Mouse (Mus musculus) heart, adult 9 months (tissue): ENCODE results near the gene Spx.

ENCODE experiments used
- DNase-seq, 2 experiments: peaks; one replicate each; pipeline ENCODE4 v3.0.0; 2022; ENCODE audit warnings: low spot score in 2 of 2

Gene Spx

DNA sequence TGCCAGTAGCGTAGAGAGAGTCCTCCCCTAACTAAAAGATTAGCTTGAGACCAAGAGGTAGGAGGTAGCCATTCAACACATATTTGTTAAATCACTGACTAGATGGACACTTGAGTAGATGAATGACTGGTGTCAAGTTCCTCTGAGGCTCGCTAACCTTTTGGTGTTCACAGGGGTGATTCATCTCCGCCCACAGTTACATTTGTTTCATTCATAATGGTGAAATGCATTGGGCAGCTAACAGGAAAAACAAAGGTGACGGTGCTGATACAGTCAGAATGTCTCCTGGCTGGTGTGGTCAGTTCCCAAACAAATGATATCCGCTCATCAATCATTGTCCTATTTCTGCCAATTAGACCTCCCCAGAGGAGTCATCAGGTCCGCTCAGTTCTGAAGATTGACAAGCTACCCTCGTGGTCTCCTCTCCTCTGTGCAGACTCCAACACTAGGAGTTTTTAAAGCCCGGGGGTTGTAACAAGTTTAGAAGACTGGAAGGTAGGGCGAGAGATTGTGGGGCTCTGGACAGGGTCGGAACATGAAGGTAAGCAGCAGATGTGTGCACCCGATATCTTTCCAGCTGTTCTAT lies at the start of gene Spx:
Spx (plus strand) TSS at position 536 of the 586 bp plus-strand sequence.
- DNase-seq = no peak

DNA sequence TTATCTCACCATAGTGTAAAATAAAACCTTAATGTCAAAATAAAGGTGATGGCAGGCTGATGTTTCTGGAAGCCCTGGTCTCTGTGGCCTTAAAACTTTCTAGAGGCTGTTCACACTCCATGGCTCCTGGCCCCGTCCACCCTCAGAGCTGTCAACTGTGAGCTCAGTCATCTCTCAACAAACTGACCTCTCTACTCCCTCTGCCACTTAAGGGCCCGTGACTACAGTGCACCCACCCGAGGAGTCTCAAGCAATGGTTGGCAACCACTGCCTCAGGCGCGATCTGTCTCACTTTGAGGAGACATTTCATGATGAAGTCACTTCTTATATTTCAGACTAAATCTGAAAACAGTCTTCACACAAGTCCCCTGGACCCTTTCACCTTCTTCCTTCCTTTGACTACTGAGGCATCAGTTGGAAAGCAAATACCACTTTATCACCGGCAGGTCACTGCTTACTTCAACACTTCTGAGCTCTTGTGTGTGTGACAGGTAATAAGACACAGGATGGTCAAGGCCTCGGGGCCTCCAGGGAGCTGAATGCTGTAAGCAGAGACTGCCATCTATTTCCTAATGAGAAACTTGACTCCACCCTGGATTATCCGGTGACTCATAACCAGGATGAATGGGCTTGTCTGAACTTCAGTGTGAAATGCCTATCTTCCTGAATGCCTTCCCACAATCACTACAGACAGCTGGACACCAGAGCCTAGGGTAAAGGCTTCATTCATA lies 47.3 kb upstream of the Spx start:
- no peak for DNase-seq

DNA sequence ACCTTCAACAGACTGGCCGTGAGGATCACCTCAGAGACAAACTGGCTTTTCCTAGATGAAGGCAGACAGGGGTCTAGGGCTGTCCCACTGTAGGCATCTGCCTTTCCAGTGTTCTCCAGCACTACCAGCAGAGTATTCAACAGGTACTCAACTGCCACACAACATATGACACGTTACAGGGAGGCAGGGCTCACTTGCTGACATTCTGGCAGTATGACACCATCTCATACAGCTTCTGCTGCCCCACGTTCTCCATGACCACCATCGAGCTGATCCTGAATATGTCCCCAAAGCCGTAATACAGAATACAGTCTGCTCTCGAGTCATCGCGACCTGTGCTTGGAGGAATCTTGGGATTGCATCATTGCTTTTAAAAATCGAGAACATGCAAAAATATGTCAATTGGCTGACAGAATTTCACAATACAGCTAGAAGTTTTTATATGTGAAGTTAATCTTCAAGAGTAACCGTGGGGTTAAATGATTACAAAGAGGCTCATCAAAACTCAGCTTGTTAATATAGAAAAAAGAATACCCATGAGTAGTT lies 46.7 kb upstream of the Spx start:
- no peak for DNase-seq

DNA sequence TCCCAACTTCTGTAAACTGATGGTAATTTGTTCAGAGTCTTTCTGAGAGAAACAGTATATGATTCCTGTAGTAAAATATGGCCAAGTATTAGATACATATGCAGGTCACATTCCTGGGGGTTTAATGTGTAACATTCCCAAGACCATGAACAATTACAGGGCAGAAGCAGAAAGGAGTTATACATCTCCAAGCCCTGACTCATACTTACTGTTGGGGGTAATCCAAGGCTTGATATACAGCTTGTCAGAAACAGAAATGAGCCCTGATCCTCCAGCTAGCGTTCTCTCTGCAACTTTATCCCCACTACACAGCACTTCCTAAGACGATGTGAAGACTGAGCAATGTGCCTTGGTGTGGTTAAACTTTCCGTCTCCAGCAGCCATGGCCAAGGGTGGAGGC lies 45.7 kb upstream of the Spx start:
- no peak for DNase-seq

DNA sequence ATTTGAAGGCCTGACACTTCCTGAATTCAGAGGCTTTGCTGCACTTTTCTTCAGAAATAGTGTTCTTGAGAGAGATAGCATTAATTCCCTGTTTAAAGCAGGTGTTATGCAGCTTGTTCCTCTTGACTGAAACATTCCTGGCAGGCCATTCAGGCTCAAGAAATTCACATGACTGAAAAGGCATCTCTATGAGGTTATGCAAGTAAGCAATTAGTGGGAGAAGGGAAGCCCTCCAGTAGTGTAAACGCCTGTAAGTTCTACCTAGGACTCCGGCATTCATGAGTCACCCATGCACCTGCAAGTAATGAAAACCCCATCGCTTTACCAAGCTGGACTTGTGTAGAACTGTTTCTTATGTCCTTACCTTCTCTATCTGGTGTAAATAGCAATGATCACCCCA lies 43.7 kb upstream of the Spx start:
- no peak for DNase-seq

DNA sequence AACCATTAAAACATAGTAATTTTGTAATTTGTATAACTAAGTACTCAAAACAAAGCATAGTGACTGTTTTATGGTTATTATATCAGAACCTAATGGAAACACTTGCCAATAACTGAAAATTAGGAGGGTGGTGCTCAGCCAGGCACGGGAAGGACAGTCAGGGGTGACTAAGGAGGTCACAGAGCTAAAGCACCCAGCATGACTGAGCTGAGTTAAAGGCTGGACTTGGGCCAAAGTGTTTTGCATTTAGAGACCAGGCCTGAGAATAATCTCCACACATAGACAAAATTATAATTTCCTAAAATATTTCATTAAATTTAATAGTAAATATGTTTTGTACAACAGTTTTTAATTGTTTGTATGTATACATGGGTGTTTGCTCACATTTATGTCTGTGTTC lies 36.2 kb upstream of the Spx start:
- DNase-seq = no peak

DNA sequence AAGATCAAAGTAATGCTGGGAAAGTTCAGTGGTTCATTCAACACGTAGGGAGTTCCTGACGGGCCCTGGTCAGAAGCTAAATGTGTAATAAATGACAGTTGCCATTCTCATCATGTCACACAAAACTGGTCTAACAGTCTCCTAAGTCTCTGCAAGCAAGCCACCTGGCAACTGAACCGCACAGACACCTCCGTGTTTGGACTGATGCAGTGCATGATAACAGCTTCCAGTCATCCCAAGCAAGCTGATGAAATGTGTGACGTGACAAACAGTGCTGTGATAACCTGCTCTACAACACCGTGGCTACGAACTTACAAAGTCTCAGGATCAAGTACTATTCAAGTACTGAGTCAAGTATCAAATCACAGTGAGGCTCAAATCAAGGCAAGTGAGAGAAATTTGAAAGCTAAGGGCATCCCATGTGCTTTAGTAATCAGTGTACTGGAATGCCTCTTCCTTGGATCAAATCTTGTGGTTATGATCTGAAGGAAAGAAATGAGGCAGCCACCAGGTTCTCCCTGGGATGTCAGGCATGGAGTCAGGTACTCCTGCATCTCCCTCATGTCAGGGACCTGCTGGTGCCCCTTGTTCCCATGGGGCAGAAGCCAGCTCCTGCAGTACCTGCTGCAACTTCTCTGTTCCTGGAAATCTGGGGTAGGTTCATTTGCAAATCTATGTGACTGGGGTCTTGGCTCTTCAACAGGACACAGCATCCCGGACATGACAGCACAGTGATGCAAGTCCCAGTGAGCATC lies 34.5 kb upstream of the Spx start:
- no peak for DNase-seq

DNA sequence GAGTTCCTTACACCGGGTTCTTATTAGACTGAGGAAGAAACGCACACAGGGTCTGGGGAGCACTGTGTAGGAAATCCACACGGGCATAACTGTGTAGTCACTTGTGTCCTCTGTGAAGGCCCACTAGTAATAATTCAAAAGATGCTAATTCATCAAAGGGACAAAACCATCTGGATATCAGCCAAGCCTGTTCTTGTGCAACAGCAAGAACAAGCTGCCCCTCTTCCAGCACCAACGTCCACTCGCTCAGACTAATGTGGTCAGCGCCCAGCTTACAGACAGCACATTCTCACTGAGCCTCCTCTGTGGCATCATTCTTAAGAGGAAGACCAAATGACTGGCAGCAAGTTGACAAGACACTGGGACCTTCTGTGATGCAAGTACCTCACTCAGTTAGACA lies 33.3 kb upstream of the Spx start:
- DNase-seq = no peak

DNA sequence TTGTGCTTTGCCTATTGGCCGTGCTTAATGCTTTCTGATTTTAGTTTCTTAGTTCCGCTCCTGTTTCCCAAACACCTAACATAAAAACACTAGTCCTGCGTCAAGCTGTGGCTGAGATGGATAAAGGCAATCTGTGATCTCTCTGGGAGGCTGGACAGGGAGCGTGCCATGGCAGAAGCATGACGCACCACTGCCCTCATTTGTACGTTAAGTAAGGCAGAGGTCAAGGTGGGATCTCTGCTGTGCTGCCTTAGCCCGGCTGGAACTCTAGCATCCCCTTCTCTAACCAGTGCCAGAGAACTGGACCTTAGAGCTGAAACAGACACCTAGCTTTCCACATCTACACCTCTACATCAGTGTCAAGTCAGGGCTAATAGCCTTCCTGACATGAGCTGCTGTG lies 31.6 kb upstream of the Spx start:
- no peak for DNase-seq

DNA sequence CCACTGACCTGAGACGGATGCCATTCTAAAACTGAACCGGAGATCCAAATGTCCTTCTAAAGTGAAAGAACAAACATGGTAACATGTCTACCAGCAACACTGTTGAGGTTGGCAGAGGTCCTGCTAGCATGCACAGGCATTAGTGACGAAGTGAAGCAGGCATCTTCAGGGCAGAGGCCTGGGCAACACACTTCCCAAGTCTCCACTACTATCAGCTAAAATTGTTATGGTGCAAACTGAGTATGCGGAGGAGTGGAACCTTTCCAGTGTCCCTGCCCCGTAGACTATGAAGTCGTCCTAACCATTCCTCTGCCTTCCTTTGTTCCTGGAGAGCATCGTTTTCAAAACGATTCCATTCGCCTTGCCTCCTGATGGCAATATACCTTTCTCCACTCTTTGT lies 28.7 kb upstream of the Spx start:
- no peak for DNase-seq

DNA sequence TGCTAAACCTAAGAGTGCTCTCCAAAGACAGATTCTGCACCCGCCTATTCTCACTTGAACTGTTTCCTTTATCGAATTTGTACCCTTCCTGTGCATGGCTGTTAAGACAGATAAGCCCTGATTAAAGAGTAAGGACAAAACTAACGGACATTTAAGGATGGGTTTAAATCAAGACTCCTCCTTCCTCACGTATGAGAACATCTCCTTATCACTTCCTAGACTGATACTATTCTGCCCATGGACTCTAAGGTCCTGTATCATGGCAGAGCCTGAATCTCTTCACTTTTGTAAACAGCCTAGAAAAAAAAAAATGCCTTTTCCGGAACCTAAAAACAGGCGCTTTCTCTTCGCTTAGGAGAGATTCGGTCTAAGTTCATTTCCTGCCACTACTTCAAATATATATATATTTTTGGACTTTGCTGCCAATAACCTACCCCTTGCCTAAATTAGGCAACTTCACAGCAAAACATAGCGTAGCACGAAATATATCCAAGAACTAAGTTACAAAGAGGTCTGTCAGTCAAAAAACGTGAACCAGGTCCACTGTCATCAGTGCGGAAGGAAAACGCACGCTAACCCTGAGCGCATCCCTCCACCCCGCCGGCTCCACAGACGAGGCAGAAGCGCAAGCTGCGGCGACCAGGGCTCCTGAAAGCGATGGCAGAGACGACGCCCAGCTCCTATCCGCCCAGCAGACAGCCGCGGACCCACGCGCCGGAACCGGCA lies 26.8 kb upstream of the Spx start:
- DNase-seq = no peak

DNA sequence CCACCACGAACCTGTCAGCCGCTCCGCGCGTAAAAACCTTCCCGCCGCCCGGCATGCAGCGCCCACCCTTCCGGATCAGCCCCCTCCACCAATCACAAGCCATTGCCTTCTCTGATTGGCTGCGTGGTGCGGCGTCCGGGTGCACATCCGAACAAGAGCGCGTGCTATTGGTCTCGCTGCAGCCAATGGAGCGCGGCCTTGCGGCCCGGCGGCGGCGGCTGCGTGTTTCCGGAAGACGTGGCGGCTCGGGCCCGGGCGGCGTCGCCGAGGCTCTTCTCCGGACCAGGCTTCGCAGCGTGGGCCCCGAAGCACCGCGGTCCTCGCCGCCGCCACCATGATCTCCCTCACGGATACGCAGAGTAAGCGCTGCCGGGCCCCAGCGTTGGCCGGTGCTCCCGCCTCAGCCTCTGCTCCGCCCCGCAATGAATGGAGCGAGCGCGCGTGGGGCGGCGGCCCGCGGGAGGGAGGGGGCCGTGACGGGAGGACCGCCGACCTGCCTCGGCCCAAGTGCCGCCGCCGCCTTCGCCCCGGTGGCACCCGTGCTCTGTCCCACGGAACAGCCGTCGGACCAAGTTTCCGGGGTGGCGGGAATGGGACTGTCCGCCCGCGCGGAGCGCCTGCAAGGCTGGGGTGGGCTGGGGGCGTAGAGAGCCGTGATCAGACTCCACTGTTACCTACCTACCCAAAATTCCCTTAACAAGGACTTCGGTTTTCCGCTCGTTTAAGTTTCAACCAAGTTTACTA lies 26.1 kb upstream of the Spx start, which contains the start of the genes Recql and Golt1b:
Recql (minus strand) TSS at position 77 of the 744 bp plus-strand sequence.
Golt1b (plus strand) TSS at position 211 of the 744 bp plus-strand sequence.
- peak; percentile 97 for DNase-seq

DNA sequence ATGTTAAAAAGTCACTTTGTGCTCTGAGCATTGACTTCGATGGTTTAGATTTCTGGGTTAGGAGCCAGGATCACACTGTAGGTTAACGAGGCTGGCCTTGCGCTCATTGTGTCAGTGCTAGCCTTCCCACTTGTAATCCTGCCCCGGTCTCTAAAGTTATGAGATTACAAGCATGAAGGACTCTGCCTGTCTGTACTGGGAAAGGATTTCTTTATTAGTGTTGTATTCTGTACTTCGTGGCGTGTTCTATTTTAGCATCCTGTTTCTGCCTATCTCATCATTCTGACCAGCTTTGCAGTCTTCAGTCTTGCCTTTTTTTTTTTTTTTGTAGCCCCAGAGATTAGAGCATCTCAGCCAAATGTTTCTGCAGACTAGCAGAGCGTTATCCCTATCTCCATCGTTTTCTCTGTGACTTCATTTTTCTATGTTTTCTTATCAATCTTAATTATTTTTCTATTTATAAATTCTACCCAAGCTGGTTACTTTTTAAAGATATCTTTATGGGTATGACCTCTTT lies 25.4 kb upstream of the Spx start:
- DNase-seq = no peak

DNA sequence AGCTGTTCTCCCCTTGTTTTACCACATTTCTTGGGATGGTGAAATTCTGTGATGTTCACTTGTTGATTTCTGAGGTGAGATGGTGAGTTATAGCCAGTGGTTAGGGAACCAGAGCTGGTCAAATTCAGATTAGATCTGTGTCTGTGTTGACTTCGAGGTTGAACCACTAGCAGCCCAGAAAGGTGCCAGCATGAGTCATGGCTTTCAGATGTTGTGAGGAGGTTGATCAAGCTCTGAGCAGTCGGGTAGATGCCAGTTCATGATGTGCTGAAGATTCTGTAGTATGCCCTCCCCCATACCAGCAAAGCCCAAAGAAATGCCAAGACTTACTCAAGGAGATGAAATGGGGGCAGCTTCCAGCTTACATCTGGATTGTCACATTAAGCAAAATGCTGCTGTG lies 24.1 kb upstream of the Spx start:
- no peak for DNase-seq

DNA sequence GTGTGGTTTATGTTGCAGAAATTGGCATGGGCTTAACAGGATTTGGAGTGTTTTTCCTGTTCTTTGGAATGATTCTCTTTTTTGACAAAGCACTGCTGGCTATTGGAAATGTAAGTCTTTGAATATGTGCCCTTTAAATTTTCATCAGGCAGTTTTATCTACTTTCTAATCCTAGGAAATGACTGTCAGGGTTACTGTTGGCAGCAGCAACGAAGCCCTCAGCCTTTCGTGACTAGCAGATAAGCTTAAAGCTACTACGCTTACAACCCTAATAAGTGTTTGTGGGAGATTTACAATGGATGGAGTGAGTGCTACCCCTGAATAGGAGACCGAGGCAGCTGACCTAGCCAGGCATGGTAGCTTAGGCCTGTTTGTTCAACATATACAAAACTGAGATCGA lies 20.9 kb upstream of the Spx start:
- DNase-seq = no peak

DNA sequence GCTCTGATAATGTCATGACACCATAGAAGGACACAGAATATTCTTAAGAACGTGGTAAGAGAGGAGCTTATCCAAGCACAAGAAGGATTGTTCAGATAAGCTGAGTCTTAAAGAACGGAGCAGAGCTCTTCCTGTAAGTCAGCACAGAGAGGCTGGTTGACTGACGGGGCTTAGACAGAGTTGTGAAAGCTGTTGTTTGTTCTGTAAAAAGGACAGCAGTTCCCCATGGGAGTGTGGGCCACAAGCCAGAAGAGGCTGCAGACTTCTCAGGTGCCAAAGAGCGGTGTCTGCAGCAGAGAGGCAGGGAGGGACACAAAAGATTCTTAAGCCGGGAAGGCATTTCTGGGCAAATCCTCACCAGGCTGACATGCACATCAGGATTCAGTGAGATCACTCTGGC lies 18.6 kb upstream of the Spx start:
- DNase-seq = no peak

DNA sequence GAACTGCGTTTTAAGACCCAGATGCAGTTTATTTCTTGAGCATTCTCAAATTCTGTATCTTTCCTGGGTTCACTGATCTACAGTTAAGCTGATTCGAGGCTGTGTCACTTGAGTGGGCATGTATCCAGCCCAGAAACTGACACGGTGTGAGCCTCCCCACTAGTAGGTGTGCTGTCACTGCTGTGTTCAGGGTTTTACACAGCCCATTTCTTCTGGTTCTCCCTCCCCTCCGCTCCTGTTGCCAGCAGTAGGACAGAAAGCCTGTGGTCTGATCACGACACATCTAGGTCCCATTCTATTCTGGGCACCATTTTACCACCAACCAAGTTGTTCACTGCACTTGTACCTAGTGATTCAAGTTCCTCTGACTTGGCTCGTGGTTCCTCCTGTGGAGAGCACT lies 17.5 kb upstream of the Spx start:
- DNase-seq = no peak

DNA sequence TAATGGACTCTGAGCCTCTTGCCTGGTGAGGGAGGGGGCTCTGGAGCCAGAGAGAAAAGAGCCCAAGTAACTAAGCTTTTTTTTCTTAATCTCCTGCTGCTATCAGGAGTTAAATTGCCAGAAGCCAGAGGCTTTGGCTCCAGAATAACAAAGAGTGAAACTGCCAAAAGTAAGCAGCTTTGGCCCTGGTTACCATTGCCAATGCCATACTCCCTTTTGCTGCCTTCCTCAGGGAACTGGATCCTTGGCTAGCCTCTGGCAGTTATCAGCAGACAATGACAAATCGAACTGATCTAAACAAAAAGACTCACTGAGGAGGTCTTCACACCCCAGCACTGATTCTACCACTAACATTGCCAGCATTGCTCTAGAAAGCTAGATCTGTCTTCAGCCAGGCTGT lies 2.1 kb upstream of the Spx start:
- DNase-seq = no peak

DNA sequence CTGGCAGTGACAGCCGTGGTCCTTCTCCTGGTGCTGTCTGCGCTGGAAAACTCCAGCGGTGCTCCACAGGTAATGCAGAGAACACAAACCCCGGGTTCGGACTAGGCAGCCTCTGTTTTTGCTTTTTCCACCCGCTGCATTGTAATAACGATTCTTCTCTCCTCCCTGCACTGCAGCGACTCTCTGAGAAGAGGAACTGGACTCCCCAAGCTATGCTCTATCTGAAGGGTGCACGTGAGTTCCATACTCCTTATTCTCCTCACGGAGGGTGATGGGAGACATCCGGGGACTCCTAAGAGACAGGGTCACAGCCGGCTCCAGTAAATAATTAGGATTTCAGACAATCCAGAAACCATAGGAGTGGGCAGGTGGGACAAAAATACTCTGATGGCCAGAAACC lies 604 bp downstream of the Spx start:
- DNase-seq = no peak

DNA sequence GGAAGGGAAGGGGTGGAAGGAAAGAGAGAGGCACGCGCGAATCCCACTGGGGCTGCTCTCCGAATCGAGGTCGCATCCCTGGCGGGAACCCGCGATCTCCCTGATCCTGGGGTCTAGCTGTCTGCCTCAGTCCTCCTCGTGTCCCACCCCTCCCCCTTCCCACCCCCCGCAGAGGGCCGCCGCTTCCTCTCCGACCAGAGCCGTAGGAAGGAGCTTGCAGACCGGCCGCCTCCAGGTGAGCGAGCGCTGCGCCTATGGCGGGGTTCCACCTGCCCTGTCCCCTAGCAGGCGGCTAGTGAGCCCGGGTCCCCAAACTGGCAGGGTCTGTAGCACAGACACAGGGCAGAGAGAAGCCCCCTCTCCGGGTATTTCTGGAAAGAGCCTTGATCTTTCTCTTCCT lies 1.4 kb downstream of the Spx start:
- no peak for DNase-seq

DNA sequence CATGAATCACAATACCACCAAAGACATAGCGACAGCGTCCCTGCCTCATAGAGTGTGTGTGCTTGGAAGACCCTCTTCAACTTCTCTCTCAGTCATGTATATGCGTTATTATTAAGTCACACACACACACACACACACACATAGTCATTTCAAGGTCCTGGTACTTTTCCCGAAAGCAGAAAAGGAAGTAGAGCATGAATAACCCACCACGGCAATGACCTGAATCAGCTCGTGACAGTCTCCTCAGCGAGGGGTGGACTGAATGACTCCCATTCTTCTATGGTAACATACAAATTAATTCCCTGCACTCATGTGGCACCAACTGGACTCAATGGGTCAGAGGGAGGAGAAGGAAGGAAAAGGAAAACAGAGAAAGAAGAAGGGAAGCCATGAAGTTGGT lies 11.7 kb downstream of the Spx start:
- DNase-seq = no peak
